Mouse (Mus musculus) erythroblast, embryonic 14.5 days (primary cell): ENCODE data around the gene Mycbp2. TPM values are rescaled to one million over a fixed set of nuclear protein-coding genes. Genes with fewer than 3 reads are reported as not detected.

Experiments
- H3K27me3 ChIP-seq: 2 replicates; pipeline ENCODE4 v1.6.1; 2012; ENCODE audit warnings: inconsistent platforms; ENCODE audit not compliant: control insufficient read depth
- H3K36me3 ChIP-seq: 2 replicates; pipeline ENCODE4 v1.6.1; 2012; ENCODE audit warnings: mild to moderate bottlenecking, inconsistent platforms; ENCODE audit not compliant: control insufficient read depth
- H3K4me1 ChIP-seq: 2 replicates; pipeline ENCODE4 v1.6.1; 2012; ENCODE audit warnings: inconsistent platforms; ENCODE audit not compliant: control insufficient read depth
- H3K4me3 ChIP-seq: replicated peaks from 2 replicates; pipeline ENCODE3; 2012; ENCODE audit warnings: moderate library complexity, mild to moderate bottlenecking, inconsistent platforms
- H3K9me3 ChIP-seq: 2 replicates; pipeline ENCODE4 v1.6.1; 2012; ENCODE audit warnings: low read length, inconsistent platforms, mixed read lengths; ENCODE audit not compliant: control insufficient read depth
- GATA1 ChIP-seq: IDR thresholded peaks from 2 replicates; pipeline ENCODE4 v1.6.1; 2012; ENCODE audit warnings: low read length, inconsistent platforms, mixed read lengths
- TAL1 ChIP-seq: IDR thresholded peaks from 3 replicates; pipeline ENCODE4 v1.6.1; 2012; ENCODE audit warnings: low read length, inconsistent platforms, mixed read lengths
- polyA plus RNA-seq: library from polyadenylated mRNA; stranded (reverse); fragments of >175 nt; gene quantifications from 2 replicates; pipeline ENCODE4 v1.2.3, GENCODE M21; 2012

Mycbp2 gene
- polyA plus RNA-seq, 1 experiment, result 0.17 TPM

- TF ChIP-seq TAL1 (no peak), GATA1 (no peak)
- Histone ChIP-seq H3K4me3 (no peak overlapping the region), H3K9me3 (no peaks in the 10 kb centered on the region), H3K4me1 (no peaks in the 10 kb centered on the region), H3K36me3 (peaks cover 66% of the 10 kb centered on the region), H3K27me3 (no peaks in the 10 kb centered on the region)
Observed at GRCm38 (mm10) chr14:103125756-103126155, 220.9 kb downstream of the Mycbp2 start.

GRCm38 (mm10) chr14:103114994-103115670 lies 231.5 kb downstream of the Mycbp2 start:
- no peak for TF ChIP-seq GATA1
- no peak for TF ChIP-seq TAL1
- Histone ChIP-seq H3K9me3 (no peaks in the 10 kb centered on the region), H3K4me3 (no peak overlapping the region), H3K4me1 (no peaks in the 10 kb centered on the region), H3K27me3 (no peaks in the 10 kb centered on the region), H3K36me3 (peaks cover 55% of the 10 kb centered on the region)

GRCm38 (mm10) chr14:103112606-103113363 lies 233.8 kb downstream of the Mycbp2 start:
- Histone ChIP-seq H3K4me1 (no peaks in the 10 kb centered on the region), H3K27me3 (no peaks in the 10 kb centered on the region), H3K4me3 (no peak overlapping the region), H3K9me3 (no peaks in the 10 kb centered on the region), H3K36me3 (peaks cover 36% of the 10 kb centered on the region)
- no peak for TF ChIP-seq GATA1
- TF ChIP-seq TAL1, result no peak

- TF ChIP-seq TAL1 (no peak), GATA1 (no peak)
- Histone ChIP-seq H3K27me3 (no peaks in the 10 kb centered on the region), H3K9me3 (no peaks in the 10 kb centered on the region)
Observed at GRCm38 (mm10) chr14:103109971-103110370, 236.6 kb downstream of the Mycbp2 start.

GRCm38 (mm10) chr14:103106301-103106700 lies 240.3 kb downstream of the Mycbp2 start:
- no peak for TF ChIP-seq TAL1
- no peak for TF ChIP-seq GATA1
- Histone ChIP-seq H3K9me3 (no peaks in the 10 kb centered on the region), H3K27me3 (peaks cover 9% of the 10 kb centered on the region), H3K4me3 (no peak overlapping the region), H3K4me1 (no peaks in the 10 kb centered on the region), H3K36me3 (no peaks in the 10 kb centered on the region)

More at GRCm38 (mm10) chr14:103109971-103110370, 236.6 kb downstream of the Mycbp2 start:
- peaks cover 12% of the 10 kb centered on the region for H3K36me3 ChIP-seq
- H3K4me1 ChIP-seq, result no peaks in the 10 kb centered on the region
- H3K4me3 ChIP-seq, result no peak overlapping the region

GRCm38 (mm10) chr14:103102731-103103335 lies 243.8 kb downstream of the Mycbp2 start:
- peaks cover 15% of the 10 kb centered on the region for H3K4me1 ChIP-seq
- no peaks in the 10 kb centered on the region for H3K9me3 ChIP-seq
- TF ChIP-seq GATA1 (no peak), TAL1 (no peak)
- H3K36me3 ChIP-seq, result no peaks in the 10 kb centered on the region
- no peak overlapping the region for H3K4me3 ChIP-seq
- peaks cover 15% of the 10 kb centered on the region for H3K27me3 ChIP-seq

- no peaks in the 10 kb centered on the region for H3K9me3 ChIP-seq
- TF ChIP-seq GATA1, result no peak
- TF ChIP-seq TAL1, result no peak
- H3K36me3 ChIP-seq, result peaks cover 3% of the 10 kb centered on the region
- peaks cover 20% of the 10 kb centered on the region for H3K4me1 ChIP-seq
- peaks cover 15% of the 10 kb centered on the region for H3K27me3 ChIP-seq
- no peak overlapping the region for H3K4me3 ChIP-seq
Observed at GRCm38 (mm10) chr14:103102246-103102645, 244.4 kb downstream of the Mycbp2 start.

- peaks cover 30% of the 10 kb centered on the region for H3K4me1 ChIP-seq
- H3K4me3 ChIP-seq, result no peak overlapping the region
- peaks cover 15% of the 10 kb centered on the region for H3K27me3 ChIP-seq
Observed at GRCm38 (mm10) chr14:103101171-103101570, 245.4 kb downstream of the Mycbp2 start.

GRCm38 (mm10) chr14:103100296-103100695 lies 246.3 kb downstream of the Mycbp2 start:
- Histone ChIP-seq H3K9me3 (no peaks in the 10 kb centered on the region), H3K27me3 (peaks cover 16% of the 10 kb centered on the region), H3K4me1 (peaks cover 35% of the 10 kb centered on the region), H3K4me3 (peak overlapping the region; percentile 92), H3K36me3 (peaks cover 22% of the 10 kb centered on the region)
- TF ChIP-seq GATA1 (no peak), TAL1 (no peak)

More at GRCm38 (mm10) chr14:103101171-103101570, 245.4 kb downstream of the Mycbp2 start:
- H3K36me3 ChIP-seq, result peaks cover 14% of the 10 kb centered on the region
- no peaks in the 10 kb centered on the region for H3K9me3 ChIP-seq
- TF ChIP-seq TAL1 (no peak), GATA1 (no peak)
